Mouse (Mus musculus) WW6 (cell line): ENCODE measurements around the gene B2m.

Source experiments
- DNase-seq: peaks from one replicate; pipeline ENCODE4 v3.0.0-alpha.2; 2013; ENCODE audit warnings: low read depth, low spot score

The B2m gene

GRCm38 (mm10) chr2:122194509-122194929, 47.0 kb downstream of the B2m start:
- no peak for DNase-seq

- DNase-seq, result no peak
Observed at GRCm38 (mm10) chr2:122201501-122201900, 54.0 kb downstream of the B2m start.
